Mouse (Mus musculus) layer of hippocampus, adult 9-10 months (tissue): Measurements from ENCODE around the gene Cdkn3.
"Not testable (repeated sequence)": the region's sequence is repeated elsewhere in the genome, so short reads cannot be mapped to it uniquely, and the experiment has no call there.

ENCODE experiments used
- DNase-seq: peaks from one replicate; pipeline ENCODE4 v3.0.0; 2022; ENCODE audit warnings: low spot score

The Cdkn3 gene

DNA sequence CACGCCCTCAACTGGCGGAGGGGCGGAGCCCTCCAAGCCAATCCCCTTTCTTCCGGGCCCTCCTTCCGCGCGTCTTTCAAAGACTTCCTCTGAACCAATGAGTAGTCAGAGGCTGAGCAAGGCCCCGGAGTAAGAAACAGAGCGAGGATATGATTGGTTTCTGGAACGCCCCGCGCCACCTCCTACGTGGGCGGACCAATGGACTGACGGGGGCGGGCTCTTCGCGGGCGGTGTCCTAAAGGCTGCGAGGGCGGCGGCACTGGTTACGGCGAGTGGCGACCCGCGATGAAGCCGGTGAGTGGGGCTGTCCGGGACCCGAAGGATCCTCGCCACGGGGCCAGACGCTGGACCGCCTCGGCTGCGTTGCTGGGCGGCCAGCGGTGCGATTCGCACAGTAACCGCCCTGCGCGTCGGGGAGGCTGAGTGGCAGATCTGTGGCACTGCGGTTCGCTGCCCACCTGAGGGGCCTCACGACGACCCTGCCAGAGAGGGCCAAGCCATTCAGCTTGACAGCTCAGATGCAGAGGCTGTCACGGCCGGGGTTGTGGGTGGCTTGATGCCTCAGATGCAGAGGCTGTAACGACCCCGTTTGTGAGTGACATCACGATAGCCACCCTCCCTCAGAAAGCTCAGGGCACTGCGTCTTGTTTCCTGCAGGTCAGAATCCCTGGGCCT lies at the start of gene Cdkn3:
Gene Cdkn3, plus strand, starts transcription at position 187 of the 675 bp plus-strand sequence.
- peak; percentile 68 for DNase-seq

DNA sequence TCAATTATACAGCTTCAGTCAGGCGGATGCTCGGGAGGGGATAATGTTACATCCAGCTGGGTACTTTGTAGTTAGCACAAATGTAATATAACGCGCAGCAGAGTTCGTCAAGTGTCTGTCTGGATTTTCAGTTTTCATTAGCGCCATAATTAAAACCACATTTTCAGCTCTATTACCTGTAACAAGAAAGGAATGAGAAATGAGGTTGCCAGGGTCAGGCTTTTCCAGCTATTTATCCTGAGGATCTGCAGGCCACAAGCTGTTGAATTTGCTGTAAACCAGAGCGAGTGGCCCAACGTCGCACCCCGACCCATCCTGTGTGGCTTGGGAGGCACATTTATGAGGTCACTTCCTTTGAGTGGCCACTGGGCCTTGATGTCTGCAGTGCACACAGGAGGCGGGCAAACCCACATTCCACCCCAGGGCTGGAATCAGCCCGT lies 41.8 kb upstream of the Cdkn3 start:
- no peak for DNase-seq

DNA sequence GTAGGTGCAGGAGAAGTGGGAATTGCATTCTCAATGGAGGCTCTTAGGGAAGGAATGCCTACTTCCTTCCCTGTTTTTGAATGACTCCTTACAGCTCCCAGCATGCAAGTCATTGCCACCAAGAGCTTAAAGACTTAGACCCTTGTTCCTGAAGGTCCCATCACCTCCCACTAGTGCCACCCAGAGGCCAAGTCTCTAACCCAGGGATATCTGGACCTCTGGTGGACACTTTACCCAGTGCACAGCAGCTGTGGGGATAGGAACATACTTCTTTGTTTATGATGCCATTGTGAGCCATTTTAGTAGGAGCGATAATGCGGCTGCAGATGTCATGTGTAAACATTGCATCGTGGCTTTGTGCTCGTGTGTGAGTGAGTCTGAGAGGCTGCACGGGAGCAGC lies 38.3 kb upstream of the Cdkn3 start:
- DNase-seq: no peak

DNA sequence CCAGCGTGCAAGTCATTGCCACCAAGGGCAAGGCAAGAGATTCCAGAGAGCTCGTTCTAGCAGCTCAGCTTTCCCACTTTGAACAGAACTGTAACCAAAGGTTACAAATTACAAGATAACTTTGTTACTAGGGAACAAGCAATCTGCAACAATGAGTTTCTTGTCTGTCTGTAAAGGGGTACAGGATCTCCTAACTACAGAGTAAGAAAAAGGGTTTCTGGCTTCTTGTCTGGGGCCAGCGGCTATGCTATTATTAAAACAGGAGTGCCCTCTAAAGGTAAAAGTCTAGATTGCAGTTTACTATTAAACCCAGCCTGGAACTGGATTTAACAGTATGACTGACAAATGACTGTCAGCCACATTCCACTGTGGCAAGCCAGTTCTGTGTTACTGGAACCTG lies 36.5 kb upstream of the Cdkn3 start:
- DNase-seq: peak; percentile 33

DNA sequence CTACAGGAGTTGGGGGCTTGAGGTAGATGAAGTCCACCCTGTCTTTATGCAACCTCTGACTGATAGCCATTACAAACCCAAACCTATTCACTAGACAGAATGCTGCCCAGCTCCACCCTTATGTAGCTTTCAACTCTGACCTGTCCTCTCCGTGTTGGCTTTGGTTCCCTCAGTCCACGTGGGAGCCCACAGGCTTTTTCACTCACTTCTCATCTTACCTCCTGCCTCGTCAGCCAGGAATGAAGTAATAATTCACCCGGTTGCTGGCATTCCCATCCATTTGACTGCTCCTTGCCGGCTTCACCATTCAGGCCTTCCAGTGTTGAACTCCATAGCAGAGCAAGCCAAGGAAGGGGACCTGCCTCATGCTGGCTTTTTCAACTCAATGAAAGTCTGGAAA lies 35.4 kb upstream of the Cdkn3 start:
- no peak for DNase-seq

DNA sequence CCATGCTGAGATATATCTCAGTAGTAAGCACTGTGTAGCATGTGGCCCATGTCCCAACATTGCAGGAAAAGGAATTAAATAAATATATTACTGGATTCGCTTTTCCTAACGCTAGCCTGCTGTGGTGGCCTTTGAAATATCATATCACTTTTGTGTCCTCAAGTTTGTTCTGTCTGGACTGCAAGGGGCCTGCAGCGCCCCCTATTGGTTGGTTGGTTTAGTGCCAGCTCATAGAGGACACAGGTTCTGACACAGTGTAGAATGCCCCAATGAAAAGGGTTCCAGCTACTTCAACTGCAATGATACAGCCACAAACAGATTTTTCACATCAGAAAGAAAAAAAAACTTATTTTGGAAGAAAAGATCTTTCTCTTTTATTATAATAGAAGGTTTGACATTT lies 34.6 kb upstream of the Cdkn3 start:
- no peak for DNase-seq

DNA sequence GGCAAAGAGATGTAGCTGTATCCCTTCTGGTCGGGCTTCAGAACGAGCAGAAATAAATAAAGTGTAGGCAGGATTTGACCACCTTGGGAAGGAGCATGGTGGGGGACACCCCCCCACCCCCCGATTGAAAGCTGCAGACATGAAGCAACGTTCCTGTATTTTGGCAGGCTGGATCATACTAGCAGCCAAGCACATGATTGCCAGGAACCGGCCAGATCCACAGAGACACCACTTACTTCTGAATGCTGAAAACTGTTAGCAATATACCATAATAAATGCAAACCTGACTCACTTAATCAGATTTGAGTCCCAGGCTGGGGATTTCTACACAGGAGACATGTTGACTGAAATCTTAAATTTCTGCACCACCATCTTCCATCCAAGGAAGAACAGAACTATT lies 26.1 kb upstream of the Cdkn3 start:
- DNase-seq: no peak

DNA sequence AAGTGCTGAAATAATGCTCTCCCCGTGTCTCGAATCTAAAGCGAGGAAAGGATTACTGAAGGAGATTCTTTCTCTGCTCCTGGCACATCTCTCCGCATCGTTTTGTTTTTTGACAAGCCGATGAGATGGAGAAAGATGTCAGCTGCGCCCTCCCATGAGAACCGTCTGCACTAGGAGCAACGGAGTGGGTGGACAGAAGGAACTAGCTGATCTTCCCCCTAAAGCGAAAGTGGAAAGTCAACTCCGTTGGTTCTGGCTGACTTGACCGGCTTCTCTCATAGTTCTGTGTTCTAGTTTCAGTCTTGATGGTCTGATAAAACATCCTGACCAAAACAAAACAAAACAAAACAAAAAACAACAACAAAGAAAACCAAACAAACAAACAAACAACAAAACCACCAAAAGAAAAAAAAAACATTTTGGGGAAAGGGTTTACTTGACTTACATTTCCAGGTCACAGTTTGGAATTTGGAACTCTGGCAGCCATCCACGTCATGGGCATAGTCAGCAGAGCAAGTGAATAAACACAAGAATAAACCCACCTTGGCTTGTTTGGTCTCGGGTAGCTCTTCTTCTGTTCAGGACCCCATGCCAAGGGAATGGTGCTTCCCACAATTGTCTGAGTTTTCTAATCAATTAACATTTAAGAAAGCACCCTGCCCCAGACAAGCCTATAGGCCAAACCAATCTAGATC lies 25.4 kb upstream of the Cdkn3 start:
- no peak for DNase-seq

DNA sequence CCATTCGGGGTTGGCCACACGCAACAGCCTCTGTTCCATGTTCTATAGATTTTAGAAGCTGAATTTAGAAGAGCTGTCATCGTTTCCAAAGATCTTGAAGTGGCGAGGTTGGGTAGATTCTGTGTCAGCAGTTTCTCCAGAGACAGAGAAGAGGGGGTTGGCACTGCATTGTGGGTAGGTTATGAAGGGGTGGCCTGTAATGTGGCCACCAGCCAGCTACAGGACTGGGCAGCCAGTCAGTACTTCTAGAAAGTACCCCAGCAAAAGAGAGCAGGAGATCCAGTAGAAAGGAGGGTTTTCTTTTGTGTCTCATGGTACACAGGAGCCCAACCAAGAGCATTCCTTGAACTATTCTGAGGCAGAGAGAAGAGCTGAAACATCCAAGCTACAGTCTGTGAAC lies 24.0 kb upstream of the Cdkn3 start:
- no peak for DNase-seq

DNA sequence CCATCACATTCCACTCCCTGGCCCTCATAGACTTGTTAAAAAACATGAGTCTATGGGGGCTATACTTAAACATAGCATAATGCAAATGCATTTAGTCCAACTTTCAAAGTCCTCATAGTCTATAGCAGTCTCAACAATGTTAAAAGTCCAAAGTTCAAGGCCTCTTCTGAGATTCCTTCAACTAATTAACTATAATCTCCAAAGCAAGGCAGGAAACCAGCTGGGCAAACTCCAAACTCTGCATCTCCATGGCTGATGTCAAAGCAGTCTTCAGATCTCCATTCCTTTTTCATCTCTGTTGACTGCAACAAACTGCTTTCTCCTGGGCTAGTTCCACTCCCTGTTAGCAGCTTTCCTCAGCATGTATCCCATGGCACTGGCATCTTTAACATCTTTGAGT lies 23.0 kb upstream of the Cdkn3 start:
- DNase-seq: not testable (repeated sequence)

DNA sequence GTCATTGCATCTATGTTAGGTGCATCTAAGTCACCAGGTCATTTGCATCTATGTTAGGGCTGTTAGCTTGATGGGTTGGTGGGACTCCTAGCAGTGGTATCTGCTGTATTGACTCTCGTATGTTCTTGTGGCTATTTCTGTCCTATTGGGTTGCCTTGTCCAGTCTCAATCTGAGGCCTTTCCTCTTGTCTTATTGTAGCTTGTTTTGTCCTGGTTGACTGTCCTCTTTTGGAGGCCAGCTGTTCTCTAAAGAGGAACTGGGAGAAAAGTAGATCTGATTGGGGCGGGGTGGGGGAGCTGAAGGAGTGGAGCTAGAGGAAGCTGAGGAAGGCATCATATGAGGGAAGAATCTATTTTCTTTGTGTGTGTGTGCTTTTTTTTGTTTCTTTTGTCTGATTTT lies 17.7 kb upstream of the Cdkn3 start:
- no peak for DNase-seq

DNA sequence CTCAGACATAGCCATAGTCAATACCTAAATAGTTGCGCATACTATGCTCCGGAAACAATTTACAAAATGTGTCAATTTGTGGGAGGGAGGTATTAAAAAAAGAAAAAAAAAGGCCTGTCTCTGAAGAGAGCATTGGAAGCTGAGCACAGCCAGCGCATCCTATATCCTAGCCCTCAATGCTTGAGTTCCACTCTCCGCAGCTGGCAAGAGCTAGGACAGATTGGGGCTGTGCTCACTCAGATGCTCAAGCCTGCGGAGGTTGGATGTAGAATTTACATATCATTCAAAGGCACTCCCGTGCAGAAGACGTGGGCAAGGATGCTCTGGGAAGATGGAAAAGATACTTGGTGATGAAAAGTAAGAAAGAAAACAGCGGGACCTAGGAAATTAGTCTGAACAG lies 14.9 kb upstream of the Cdkn3 start:
- DNase-seq: no peak

DNA sequence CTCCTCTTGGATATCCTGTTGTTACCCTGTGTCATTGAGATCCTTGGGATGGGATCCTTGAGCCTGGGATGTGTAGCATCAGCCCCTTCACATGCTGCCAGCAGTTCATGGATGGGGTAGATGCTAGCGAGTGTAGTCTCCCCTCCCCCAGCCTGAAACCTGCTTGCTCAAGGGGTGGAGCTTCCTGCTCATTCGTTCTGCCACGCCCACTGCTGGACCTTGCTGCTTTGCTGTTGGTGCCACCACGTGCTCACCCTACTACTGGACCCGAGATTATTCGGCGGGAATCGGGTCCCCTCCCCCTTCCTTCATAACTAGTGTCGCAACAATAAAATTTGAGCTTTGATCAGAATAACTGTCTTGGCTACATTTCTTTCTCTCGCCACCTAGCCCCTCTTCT lies 6.0 kb upstream of the Cdkn3 start:
- DNase-seq: not testable (repeated sequence)

DNA sequence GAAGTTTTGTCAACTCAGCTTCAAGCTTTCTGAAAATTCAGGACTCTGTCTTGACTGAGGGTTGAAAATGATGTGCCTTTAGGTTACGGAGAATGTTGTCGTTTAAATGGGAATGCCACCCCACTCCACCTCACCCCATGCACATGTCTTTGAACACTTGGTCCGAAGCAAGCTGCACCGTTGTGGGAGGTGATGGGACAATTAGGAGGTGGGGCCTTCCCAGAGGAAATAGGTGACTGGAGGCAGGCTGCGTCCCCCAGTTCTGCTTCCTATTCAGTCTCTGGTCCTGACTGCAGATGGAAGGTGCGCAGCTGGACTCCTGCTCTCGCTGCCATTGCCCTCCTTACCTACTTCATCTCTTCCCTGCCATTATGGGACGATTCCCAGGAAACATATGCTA lies 4.5 kb upstream of the Cdkn3 start:
- DNase-seq: no peak

DNA sequence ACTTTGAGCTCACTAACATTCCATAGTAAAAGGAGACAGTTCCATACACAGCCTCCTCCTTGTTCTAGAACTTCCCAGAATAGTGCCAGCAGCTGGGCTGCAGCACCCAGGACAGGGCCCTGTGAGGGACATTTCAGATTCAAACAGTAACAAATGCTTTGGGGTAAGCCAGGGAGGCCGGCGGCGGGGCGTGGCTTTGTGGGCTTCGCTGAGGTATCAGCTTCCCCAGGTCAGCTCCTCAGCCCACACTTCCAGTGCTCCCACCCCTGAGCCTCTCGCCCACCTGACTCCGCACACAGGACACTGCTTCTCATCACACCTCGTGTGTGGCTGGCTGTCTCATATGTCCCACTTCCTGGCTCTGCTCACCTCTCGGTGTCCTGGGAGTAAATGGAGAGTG lies 2.6 kb upstream of the Cdkn3 start:
- no peak for DNase-seq

DNA sequence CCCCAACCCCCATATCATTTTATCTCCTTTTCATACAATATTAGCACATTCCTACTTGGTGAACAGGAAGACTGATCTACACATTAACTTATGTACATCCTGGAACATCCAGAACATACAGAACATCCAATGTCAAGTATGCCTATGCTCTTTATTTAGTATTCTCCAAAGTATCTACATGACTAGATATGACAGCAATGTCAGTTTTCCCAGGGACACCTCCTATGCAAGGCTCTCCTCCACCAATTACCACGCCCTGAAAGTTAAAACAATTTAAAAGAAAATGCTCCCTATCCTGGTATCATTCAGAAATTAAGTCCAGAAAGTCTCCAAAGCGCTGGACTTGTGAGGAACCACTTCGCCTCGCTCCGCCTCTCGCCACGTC lies 379 bp upstream of the Cdkn3 start:
- DNase-seq: no peak

DNA sequence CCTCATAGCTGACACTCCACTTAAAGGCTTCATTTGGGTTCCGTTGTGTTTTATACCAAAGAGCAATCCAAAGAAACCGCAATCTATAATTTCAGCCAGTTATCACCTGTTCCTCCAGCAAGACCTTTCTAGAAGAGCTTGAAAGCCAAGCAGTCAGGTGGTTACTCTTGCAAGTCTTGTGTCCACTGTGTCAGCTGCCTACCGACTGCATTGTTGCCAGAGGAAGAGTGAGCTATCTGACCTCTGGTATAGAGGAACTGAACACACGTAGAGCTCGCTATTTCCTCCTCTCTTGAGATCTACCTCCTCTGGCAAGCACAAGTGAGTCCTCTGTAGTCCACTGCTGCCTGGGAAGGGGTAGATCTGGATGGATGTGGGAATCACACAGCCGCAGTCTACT lies 845 bp downstream of the Cdkn3 start:
- no peak for DNase-seq

DNA sequence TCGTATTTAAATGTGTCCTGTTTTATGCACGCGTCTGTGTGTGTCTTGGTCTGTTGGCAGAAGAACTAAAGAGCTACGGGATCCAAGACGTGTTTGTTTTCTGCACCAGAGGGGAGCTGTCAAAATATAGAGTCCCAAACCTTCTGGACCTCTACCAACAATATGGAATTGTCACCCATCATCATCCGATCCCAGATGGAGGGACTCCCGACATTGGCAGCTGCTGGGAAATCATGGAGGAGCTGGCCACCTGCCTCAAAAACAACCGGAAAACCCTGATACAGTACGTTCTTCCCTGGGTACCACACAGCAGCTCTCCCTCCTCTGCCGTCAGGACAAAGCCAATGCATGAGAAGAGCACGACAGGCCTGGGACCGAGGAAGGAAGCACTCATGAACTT lies 6.8 kb downstream of the Cdkn3 start:
- peak; percentile 57 for DNase-seq

DNA sequence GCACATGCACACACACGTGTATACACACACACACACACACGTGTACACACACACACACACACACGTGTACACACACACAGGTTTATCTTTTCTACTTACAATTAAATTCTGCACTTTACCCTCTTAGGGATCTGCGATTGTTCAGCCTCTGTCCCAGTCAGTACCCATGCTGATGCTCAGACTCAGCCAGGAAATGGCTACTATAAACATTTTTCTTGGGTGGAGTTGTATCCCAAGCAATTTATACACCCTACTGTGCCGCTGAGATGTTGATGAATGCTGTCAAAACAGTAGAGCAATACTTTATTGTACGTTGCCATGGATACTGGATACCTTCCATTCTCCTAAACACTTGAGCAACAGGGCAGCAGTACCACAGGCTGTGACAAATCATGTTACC lies 9.7 kb downstream of the Cdkn3 start:
- DNase-seq: no peak

DNA sequence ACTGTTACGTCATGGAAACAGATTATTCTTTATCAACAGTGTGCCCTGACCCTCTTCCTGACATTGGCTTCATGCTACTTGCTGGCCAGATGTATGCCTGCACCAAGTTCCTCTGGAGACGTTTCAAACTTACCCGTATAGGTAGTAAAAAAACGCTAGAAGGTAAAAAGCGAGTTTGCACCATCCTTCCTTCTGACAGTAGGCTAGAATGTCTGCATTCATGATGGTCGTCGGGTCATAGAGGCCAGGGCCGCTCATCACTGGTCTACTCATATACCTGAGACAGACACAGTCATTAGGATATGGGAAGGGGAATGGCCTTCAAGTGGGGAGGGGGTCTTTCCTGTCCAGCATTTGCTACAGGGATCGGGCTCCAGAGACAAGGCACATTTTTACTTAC lies 18.4 kb downstream of the Cdkn3 start:
- no peak for DNase-seq

DNA sequence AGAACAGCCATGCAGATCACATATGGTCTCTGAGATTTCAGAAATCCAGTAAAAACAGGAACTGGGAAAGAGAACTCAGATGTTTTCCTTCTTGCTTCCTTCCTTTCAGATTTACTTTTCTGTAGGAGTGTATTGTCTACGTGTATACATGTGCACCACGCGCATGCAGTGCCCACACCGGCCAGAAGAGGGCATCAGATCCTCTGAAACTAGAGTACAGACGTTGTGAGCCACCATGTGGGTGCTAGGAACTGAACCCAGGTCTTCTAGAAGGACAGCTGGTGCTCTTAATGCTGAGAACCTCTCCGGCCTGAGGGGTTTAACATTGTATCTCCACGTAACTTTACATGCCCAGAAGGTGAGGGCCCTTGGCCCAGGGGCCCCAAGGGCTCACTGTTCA lies 18.9 kb downstream of the Cdkn3 start:
- DNase-seq: no peak

DNA sequence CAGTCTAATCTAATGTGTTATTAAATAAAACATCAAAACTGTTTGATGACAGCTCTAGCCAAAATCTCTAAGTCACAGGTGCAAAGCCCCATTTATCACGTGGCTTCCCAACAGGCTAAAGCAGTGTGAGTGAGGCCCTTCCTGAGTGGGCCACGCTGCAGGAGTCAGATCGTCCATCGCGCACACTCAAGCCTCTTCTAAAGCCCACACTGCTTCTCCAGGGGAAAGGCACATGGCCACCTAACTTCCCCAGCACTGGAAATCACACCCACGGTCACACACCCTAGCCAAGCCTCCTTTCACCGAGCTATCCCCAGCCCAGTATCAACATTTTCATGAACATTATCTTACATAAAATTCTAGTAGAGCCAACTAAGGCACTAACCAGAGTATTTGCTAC lies 20.7 kb downstream of the Cdkn3 start:
- no peak for DNase-seq

DNA sequence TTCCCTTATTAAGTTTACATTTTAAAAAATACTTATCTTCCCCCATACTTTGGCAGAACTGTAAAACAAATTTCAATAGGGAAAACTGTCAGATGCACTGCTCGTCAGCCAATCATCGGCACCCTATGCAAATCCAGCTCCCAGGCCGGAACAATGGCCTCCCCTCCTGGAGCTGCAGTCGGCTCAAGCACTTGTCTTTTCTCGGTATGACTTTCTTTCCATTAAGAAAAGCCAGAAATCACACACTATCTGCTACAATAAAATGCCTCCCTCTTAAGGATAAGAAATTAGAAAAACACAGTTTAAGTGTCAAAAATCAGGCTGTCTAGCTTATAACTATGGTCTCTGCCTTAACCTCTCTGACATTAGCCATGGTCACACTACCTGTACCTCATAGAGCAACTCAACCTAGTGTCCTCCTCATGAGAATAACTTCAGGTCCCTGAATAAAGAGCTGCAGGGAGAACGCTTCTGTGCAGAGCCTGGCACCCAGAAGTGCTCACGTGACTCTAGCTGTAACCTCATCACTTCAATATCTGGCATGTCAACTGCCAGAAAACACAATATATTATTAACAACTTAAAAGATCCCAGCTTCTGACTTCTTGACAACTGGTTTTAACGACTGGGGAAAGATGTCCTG lies 22.0 kb downstream of the Cdkn3 start:
- no peak for DNase-seq
